Mouse (Mus musculus) macrophage (primary cell): ENCODE results near the gene A2m. TPM values are rescaled to one million over a fixed set of nuclear protein-coding genes. Genes with fewer than 3 reads are reported as not detected.

ENCODE experiments used
- H3K27ac ChIP-seq: fragments of 350-480 bp; formaldehyde crosslinking; 2 replicates; pipeline ENCODE4 v1.9.0; 2021
- H3K36me3 ChIP-seq: fragments of 350-480 bp; formaldehyde crosslinking; 2 replicates; pipeline ENCODE4 v1.9.0; 2021; ENCODE audit errors: inconsistent target
- H3K4me3 ChIP-seq: fragments of 350-480 bp; formaldehyde crosslinking; 2 replicates; pipeline ENCODE4 v1.9.0; 2021; ENCODE audit errors: inconsistent target
- H3K79me2 ChIP-seq: fragments of 350-480 bp; formaldehyde crosslinking; 2 replicates; pipeline ENCODE4 v1.9.0; 2021; ENCODE audit errors: inconsistent target
- WGBS: methylation state at CpG from one replicate; pipeline ENCODE4 v1.1.7; 2026; ENCODE audit warnings: inconsistent platforms; ENCODE audit not compliant: missing documents; 5-methylcytosine and 5-hydroxymethylcytosine counted together
- polyA plus RNA-seq: library from polyadenylated mRNA; stranded (reverse); fragments of 250-400 nt; gene quantifications from 3 replicates; pipeline ENCODE4 v1.2.4, GENCODE M21; 2018; ENCODE audit warnings: inconsistent platforms
- total RNA-seq, 78 experiments: library from RNA; depleted of rRNA; stranded (reverse); fragments of 250-400 nt; gene quantifications; 1 replicate in 9 of 78; 2 replicates in 24 of 78; 3 replicates in 43 of 78; 4 replicates in 2 of 78; pipeline ENCODE4 v1.2.4; 2018; ENCODE audit warnings: inconsistent platforms in 56 of 78

Gene A2m
- total RNA-seq (2018; cell fraction: chromatin; rRNA removed) = under 1 TPM in 1 of 26 experiments, not detected in 25; 0.35 TPM
- not detected for total RNA-seq (2018; cell fraction: cytosol; rRNA removed)
- not detected for total RNA-seq (2018; cell fraction: nucleus; rRNA removed)
- polyA plus RNA-seq = not detected in 3 replicates

DNA sequence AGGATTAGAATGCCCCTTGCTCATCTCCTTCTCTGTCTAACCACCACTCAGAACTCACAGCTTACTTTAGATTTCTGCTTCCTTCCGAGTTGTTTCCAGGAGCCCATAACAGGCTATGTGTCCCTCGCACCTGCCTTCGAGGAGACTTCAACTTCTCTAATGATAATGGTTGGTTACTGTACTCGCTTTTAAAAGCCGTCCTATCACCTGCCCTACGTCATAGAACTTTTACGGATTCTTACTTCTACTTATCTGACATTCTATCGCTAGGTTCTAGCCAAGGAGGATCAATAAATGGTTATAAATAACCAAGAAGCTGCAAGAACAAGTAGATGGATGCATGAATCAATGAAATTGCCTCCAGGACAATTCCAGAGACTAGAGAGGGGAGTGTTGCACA is at the start of gene A2m:
TSS of gene A2m (plus strand) at position 301 of the 400 bp plus-strand sequence.
- Histone ChIP-seq H3K27ac (no peak within 1 kb of the TSS), H3K36me3 (no peaks in the 10 kb centered on the region), H3K4me3 (no peak within 1 kb of the TSS), H3K79me2 (no peaks in the 10 kb centered on the region)
- 89% methylated on average over 8 of the region's 8 CpGs for WGBS

DNA sequence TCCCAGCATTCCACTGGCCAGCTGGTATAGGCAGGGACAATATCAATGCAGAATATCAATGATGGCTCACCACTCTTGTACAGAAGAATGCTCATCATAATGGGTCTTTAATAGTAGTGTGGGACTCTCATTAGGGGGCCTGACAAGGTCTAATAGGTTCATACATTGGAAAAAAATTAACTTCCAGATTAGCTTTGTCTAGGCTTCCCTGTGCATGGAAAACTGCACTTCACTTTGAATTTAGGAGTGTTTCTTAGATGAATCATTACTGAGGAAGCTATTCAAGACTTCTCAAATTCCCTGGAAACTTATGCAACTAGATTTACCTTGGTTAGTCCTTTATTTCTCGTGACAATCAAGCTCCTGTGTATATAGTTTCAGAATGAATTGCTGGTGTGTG is 45.0 kb upstream of the A2m start:
- Histone ChIP-seq H3K79me2 (no peaks in the 10 kb centered on the region), H3K27ac (no peak overlapping the region), H3K4me3 (no peak overlapping the region), H3K36me3 (no peaks in the 10 kb centered on the region)
- WGBS = 33% methylated on average over 1 of the region's 1 CpGs

DNA sequence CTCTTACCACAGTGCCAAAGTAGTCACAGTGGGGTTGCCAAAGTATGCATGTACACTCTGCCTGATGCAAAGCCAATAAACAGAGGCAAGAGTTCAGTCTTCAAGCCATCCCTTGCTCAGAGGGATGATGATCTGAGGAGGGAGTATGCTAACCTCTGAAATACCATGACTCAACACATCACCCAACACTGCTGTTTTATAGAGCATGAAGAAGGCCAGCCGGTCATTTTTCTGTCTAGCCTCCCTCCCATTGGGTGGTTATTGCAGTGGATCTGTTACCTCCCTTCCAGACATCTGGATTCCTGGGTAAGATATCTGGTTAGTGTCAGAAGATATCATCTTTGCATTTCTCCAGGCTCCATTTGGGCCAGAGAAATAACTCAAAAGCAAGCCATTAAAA is 34.2 kb upstream of the A2m start:
- H3K27ac ChIP-seq = no peak overlapping the region
- no peaks in the 10 kb centered on the region for H3K79me2 ChIP-seq
- WGBS = 94% methylated on average over 1 of the region's 1 CpGs

DNA sequence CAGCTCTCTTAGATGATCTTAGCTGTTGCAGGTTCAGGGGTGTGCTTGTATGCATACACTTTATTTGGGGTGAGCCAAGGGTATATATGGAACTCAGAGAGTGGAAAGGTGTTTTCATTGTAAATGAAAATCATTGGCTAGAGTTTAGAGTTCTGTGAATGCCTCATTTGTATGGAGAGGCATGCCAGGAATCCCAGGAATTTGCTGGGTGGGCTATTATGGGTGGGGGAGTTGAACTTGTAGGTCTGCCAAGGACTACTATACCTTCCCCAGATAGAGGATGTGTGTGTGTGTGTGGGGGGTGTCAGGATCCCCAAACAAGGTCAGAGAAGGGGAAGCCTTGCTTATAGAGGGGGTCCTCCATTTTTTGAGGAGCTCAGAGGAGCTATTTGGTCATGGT is 27.3 kb upstream of the A2m start:
- H3K36me3 ChIP-seq = no peaks in the 10 kb centered on the region
- no peak overlapping the region for H3K27ac ChIP-seq
- H3K79me2 ChIP-seq = no peaks in the 10 kb centered on the region
- no peak overlapping the region for H3K4me3 ChIP-seq

More for the DNA sequence above, 34.2 kb upstream of the A2m start:
- H3K36me3 ChIP-seq = no peaks in the 10 kb centered on the region
- no peak overlapping the region for H3K4me3 ChIP-seq

DNA sequence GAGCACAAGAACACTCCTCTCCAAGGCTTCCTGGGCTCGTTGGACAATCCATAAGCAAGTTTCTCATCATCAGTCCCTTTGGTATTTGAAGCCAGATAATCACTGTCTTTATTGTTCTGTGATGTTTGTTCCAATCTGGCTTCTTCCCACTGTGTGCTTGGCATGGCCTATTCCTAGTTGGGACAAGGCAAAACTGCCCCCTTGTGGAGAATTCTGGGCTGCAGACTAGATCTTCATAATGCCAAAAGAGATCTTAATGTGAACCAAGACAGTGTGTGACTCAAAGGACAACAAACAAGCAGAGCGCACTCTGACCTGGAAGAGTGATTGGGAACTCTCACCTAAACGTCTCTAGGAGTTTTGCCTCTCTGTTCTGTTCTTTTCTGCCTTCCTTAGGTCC is 23.4 kb upstream of the A2m start:
- WGBS = 45% methylated on average over 3 of the region's 3 CpGs
- no peak overlapping the region for H3K4me3 ChIP-seq
- no peaks in the 10 kb centered on the region for H3K79me2 ChIP-seq
- H3K27ac ChIP-seq = no peak overlapping the region
- no peaks in the 10 kb centered on the region for H3K36me3 ChIP-seq

DNA sequence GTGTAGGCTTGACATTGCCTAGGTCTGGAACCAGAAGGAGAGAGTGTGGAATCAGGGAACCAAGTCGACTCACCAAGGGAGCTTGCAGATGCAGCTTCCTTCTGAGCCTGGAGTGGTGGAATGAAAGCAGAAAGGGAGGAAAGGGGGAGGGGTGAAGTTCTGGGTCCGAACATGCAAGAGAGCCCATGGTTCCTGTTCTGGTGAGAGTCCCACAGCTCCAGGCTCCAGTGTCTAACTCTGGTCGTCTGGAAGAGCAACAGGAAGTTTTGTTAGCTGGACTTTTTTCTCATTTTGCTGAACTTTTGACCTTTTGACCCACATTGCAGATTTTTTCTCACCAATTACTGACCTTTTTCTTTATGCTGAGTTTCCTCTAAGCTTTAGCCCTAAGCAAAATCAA is 17.7 kb upstream of the A2m start:
- Histone ChIP-seq H3K79me2 (no peaks in the 10 kb centered on the region), H3K4me3 (no peak overlapping the region), H3K36me3 (no peaks in the 10 kb centered on the region), H3K27ac (no peak overlapping the region)
- WGBS = 9% methylated on average over 3 of the region's 3 CpGs

DNA sequence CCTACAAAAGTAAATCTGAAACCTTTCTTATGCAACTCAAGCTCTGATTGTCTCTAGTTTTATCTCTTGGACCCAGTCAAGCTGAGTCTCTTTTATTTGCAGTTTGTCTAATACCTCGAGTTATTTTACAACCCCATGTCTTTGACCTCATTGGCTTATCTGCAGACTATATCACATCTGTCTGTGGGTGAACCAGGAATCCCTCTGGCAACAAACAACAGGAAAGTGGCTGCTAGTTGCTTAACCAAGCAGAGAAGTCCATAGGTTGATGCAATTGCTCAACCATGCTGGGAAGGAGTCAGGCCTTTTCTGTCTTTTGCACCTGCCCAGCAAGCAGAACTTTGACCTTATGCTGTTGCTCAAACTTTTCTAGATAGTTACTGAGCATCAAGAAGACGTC is 12.7 kb upstream of the A2m start:
- Histone ChIP-seq H3K36me3 (no peaks in the 10 kb centered on the region), H3K79me2 (no peaks in the 10 kb centered on the region), H3K27ac (no peak overlapping the region), H3K4me3 (no peak overlapping the region)
- WGBS = 81% methylated on average over 2 of the region's 2 CpGs

DNA sequence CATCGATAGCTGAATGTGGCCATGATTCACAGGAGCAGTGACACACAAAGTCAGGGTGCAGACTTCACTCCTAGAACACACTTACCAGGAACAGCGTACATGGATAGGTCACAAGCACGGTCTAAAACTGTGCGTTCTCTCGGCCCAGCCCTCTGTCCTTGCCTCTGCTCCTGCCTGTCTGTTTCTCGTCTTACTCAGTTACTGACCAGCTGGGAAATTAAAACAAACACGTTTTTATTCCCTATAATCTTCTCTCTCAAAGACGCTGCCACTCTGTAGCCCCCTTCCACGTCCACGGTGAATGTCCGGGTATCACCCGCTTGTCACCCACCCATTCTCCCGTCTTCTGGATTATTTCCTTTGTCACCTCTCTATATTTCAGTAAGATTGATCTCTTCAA is 656 bp upstream of the A2m start:
- no peak overlapping the region for H3K4me3 ChIP-seq
- H3K27ac ChIP-seq = no peak overlapping the region
- no peaks in the 10 kb centered on the region for H3K36me3 ChIP-seq
- 88% methylated on average over 13 of the region's 13 CpGs for WGBS
- H3K79me2 ChIP-seq = no peaks in the 10 kb centered on the region

DNA sequence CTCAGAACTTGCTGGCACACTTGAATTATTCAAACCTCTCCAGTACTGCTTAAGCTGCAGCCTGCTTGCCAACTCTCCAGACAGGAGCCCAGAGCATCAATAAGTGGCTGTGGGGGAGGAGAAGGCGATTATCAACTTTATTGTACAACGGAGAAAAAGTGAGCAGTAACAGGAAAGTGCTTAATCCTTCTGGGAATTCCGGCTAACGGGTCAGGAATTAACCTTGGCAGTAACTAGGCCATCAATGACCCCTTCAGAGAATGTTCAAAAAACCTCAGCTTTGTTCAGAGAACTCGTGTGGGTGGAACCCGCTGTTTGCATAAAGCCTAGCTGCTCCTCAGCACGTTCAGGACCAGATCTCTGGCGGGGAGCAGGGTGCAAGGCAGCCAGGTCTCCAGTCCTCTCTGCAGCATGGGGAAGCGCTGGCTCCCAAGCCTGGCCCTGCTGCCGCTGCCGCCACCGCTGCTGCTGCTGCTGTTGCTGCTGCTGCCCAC is 749 bp downstream of the A2m start:
- Histone ChIP-seq H3K4me3 (no peak overlapping the region), H3K79me2 (no peaks in the 10 kb centered on the region), H3K36me3 (no peaks in the 10 kb centered on the region), H3K27ac (no peak overlapping the region)
- 24% methylated on average over 12 of the region's 12 CpGs for WGBS

DNA sequence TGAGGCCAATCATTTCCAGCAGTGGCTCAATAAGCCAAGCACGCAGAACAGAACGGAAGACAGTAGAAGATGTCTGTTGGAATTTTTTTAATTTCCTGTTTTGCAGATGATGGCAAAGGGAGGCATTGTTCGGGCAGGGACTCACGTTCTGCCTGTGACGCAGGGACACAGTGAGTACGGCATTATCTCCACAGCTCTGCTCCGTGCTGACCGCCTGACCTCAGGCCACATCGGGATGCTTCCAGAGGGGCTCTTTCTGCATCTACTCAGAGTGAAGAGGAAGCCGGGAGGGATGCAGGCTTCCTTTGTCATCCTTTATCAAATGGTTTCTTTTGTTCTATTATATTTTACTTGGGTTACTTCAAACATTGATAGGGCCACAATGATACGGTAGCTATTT is 13.3 kb downstream of the A2m start:
- WGBS = 92% methylated on average over 11 of the region's 11 CpGs
- no peak overlapping the region for H3K4me3 ChIP-seq
- no peaks in the 10 kb centered on the region for H3K36me3 ChIP-seq
- H3K79me2 ChIP-seq = no peaks in the 10 kb centered on the region
- H3K27ac ChIP-seq = no peak overlapping the region

Other genes with a start within 250 kb of the A2m start
- gene Iqsec3, start 161.7 kb upstream of the A2m start, polyA plus RNA-seq = not detected in 3 replicates
- not detected in 3 replicates for gene Gm7298, start 97.6 kb downstream of the A2m start, polyA plus RNA-seq
- gene Mug1, start 203.2 kb downstream of the A2m start, polyA plus RNA-seq = not detected in 3 replicates